Mouse (Mus musculus): Measurements from ENCODE around the gene Muc13. TPM values are rescaled to one million over a fixed set of nuclear protein-coding genes. Genes with fewer than 3 reads are reported as not detected.
A peak's percentile ranks its signal among the peaks of the same experiment; 100 is the strongest.

The Muc13 gene
- total RNA-seq, 2 experiments from 2014 or later: 1.2 to 1.8 TPM

DNA sequence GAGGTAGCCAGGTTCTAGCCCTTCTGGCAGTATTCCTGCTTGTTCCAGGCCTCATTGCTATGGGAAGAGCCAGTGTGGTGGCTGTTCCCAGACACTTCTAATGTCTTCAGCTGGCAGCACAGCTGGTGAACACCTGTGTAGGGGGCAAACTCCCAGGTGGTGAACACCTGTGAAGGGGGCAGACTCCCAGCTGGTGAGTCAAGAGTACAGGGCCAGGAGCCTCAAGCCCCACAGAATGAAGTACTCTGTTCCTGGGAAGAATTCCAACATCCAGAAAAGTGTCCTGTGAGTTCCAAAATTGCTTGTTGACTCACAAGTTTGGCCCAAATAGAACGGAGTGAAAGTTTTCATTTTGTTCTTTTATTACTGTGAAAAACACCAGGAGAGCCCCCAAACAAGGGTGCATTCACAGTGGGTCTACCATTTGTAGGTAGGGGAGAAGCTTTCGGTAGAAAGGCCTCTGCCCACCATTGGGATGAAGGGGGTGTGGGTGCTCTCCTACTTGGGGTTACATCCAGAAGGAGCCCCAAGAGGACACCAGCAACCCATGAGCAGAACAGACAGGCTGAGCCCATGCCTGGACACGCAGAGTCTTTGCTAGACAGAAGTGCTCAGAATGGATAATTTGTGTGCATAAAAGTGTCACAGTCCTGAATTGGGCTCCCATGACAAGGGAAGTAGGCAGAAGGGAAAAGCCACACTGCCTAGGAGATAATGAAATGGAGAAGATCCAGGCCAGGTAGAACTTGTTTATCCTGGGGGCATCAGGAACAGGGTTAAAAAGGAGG lies 25.2 kb upstream of the Muc13 start:
- ATAC-seq (ENCODE audit: poor library complexity, severe bottlenecking): no peak

DNA sequence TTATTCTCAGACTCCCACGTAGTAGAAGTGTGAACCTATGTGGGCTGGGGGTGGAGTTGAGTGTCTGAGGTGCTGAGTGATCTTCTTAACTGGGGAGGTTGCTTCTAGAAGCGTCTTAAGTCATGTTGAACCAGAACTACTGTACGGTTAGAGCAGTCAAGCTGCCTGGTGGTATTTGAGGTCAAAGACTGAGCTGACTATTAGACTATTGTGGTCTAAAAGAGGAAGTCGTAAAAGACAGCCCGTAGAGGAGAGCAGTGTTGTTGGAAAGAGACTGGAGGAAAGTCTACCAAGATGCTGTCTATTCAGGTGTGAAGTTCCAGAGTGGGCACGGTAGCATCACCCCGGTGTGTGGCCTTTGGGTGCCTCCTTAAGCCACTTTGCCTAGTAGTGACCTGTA lies 24.0 kb upstream of the Muc13 start:
- peak; percentile 90 for ATAC-seq (ENCODE audit: poor library complexity, severe bottlenecking)

DNA sequence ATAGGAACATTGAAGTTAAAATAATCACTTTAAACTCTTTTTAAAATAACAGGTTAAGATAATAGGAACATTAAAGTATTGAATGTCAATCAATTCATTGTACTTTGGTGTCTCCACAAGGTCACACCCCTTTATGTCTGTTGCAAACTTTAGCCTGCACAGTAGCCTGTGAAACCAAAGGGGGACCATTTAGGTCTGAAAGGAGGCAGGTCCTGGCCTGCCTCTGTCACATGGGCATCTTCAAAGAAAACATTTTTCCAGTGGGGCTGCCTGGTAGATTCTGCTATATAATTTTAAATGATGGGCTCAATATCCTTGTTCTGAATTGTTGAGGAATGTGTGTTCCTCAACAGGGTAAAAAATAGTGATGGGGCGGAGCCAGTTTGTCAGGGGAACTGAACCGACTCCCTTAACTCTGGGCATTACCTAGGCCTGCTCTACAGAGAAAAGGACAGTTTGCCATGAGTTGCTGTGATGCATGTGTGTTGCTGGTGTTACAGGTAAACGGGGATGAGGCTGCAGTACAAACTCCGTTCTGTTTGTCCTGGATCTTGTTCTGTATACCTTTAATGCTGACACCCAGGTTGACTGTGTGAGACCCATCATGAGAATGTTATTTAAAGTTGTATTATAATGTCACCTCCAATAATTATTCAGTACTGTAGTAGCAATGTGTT lies 22.9 kb upstream of the Muc13 start:
- no peak for ATAC-seq (ENCODE audit: poor library complexity, severe bottlenecking)

DNA sequence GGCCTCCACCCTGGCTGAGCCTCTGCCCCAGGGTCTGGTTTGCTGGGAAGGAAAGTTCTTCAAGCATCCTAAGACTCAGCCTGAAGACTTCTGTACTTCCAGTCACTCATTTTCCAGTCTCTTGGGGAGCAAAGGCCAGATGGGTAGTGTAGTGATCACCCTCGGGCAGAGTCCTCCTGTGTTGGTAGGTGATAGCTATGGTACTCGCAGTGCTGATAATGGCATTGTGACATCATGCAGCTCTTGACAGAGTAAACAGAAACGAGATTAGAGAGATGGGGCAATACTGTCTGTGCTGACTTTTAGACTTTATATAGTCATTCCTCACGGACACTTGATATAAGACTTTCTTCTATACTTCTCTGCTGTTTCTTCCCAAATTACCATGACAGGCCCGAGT lies 21.0 kb upstream of the Muc13 start:
- ATAC-seq (ENCODE audit: poor library complexity, severe bottlenecking): no peak

DNA sequence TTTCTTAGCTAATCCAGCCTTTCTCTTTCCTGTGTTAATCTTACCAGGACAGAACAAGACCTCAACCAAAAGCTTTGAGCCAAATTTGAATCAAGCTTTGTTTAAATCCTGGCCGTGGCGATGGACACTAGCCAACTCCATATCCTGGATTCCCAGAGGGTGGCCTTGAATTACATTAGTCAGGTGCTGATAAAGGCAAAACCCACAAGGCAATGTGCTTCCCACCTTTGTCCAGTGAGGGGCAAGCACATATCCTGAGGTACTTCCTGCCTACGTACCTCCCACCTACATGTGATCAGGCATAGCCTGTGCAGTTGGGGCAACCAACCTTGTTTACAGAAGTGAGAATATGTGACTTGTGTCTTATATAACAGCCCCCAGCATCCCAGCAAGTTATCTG lies 18.9 kb upstream of the Muc13 start:
- ATAC-seq (ENCODE audit: poor library complexity, severe bottlenecking): no peak

DNA sequence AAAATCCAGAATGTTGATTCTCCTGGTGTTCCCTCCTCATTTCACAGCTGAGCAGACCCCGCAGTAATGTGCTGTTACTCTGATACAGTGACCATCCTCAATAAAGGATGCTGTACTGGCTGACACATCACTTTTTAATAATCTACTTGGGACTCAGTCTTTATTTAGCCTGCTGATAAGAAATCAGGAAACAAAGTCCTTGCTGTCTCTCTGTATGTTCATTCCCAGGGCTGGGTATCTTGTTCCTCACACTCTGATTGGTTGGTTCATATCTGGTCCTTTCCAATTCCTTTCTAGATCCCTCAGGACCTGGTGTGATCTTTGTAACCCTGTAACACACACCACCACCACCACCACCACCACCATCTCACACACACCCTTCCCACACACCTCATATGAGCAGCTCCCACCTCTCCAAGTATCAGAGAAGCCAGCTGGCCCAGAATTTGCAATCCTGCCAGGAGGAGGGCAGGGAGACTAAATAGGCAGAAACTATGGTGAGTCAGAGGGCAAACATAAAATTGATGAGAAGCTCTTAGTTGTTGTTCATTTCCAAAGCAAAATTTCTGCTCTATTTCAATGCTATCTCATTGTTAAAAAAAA lies 18.0 kb upstream of the Muc13 start:
- ATAC-seq (ENCODE audit: poor library complexity, severe bottlenecking): no peak

DNA sequence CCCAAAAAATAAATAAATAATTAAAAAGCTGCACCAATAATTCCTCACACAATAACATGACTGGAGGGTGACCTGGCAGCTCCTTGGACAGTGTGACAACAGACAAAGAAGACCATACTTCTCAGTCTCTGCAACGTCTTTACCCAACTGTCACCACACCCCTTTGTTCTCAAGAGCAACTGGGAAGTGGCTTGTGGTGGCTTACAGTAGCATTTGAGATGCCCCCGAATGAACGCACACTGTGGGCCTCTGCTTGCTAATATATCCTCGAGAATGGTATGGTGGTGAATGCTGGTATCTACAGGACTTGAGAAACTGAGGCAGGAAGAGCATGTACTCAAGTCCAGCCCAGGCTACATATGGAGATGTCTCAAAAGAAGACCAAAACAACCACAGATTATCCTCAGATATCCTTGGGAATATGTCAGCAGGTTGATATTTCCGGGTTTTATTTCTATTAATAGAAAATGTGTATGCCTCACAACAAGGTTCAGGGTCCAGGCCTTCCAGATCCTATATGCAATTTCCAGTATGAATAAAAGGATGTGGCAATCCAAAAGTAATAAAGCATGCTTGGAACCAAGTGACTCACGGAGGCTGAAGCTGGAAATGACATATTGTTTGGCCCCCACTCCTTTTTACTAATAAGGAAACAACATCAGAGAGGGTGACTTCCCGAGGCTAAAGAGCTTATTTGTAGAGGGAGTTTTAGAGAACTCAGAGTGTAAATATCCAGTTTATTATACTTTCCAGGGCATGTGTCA lies 16.9 kb upstream of the Muc13 start:
- ATAC-seq (ENCODE audit: poor library complexity, severe bottlenecking): peak; percentile 55

DNA sequence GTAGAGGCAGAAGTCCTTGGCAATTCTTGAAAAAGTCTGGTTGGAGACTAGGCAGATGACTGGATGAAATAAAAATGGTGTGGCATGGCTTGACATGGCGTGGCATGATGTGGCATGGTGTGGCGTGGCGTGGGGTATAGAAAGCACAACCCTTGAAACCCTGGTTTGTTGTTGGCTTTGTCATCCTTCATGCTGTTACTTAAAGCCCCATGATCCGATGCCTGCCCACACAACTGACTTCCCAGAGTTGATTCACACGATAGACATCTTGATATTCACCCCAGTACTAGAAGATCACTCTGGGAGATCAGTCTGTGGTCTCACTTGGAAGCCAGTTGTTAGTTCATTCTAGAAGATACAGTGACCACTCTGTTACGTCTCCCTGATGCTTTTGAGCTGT lies 16.2 kb upstream of the Muc13 start:
- ATAC-seq (ENCODE audit: poor library complexity, severe bottlenecking): no peak

DNA sequence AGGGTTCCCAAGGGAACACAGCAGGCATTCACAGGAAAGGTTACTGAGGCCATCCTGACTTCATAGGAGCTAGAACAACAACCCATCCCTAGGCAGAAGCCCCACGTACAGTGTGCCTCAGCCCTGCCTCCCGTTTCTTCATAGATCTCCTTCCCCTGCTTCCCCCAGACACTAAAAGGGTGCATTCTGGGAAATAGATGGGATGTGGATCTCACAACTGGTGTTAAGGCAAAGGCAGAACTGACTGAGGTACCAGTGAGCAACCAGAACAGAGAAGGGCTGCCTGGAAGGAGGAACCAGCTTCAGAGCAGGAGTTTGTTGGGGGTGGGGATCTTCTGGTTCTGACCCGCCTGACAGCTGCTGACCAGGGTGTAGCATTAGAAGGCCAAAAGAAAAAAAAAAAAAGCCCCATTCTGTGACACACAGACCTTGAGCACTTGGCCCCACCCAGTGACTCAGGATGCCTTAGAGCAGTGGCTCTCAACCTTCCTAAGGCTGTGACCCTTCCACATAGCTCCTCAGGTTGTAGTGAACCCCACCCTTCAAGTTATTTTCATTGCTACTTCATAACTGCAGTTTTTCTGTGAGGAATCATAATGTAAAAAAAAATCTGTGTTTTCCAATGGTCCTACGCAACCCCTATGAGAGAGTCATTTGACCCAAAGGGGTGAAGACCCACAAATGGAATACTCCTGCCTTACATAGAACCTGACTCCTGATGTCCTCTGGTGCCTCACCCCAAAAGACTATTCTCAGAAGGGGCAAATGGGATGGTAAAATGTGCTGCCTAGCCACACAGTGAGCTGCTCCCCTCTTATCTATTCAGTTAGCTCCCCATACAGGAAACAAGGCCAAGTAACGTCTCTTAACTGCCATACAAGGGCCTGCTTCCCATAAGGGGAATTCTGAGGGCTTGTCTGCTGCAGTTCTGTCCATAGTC lies 11.8 kb upstream of the Muc13 start:
- ATAC-seq (ENCODE audit: poor library complexity, severe bottlenecking): peak; percentile 47; the same call in 1 of the 2 replicates

DNA sequence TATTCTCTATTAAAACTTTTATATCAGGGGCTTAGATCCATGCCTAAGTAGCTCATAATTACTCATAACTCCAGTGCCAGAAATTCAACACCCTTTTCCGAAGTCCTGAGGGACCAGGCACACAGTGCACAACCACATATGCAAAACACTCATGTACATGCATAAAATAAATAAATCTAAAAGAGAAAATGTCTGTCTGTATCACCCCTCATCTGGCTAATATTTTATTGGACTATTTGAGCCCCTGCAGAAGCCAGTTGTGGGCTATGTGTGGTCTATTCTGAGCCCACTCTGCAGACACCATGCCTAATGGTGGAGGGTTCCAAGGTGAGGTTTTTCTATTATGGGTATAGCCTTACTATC lies 11.1 kb upstream of the Muc13 start:
- ATAC-seq (ENCODE audit: poor library complexity, severe bottlenecking): no peak

DNA sequence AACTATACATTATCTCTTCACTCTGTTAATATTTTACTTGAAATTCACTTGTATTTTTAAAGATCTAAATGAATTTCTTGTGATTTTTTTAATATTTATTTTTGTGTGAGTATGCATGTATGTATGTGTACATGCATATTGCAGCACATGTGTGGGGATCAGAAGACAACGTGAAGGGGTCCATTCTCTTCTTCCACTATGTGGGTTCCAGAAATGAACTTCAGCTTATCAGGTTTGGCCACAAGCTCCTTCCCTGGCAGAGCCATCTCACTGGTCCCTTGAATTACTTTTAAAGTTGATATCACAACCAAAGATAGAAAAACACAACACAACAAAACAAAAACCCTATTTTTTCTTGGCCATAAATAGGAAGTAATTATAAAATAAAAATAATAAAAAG lies 9.3 kb upstream of the Muc13 start:
- no peak for ATAC-seq (ENCODE audit: poor library complexity, severe bottlenecking)

DNA sequence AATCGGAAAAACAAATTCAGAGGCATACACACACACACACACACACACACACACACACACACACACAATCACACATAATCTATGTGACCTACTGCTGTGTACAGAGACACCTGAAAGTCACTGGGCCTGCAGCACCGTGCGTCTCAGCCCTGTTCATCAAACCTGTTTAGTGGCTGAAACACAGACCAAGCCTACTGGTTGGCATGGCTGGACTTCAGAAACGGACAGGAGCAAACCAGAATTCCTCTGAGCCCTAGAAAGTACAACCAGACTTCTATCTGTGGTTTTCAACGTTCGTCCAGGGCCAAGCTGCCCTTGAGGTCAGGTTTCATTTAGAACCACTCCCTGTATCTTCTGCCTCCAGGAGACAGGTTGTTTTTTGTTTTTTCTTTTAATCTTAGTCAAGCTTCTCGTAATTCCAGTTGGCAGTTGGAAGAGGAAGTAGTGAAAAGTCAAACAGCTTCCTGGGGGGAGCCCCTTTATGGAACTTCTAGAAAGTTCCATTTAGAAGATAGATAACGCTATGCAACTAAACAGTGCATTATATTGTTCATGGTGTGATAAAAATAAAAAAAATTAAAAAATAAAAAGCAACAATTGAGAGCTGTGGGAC lies 8.6 kb upstream of the Muc13 start:
- peak; percentile 65 for ATAC-seq (ENCODE audit: poor library complexity, severe bottlenecking)

DNA sequence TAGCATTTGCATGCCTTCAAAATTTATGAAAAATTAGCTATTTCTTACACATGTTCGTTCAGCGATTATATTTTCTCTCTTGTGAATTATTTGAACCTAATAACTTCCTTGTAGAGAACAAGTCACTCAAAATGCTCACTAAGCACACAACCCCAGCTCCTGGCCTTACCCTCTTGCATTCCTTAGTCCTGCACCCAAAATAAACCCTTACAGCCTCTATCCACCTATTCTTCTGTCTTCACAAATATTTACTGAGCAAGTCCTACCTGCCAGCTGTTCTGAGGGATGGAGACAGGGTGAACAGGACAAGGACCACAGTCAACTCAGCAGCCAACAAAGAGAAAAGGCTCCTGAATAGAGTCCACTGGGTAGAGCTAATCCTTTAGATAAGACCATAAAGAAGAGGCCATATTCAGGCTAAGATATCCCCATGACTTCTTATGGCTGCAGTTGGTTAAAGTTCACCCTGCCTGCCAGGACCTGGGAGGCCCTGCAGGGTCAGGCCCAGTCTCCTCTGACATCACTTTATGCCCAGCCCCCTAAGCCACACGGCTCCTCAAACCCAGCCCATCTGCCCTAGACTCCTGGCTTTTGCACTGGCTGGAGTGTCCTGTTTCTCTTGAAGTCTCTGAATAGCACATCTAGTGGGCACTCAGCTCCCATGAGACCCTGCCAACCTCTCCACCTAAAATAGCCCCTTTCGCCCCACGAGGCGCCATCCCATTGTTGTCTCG lies 7.0 kb upstream of the Muc13 start:
- no peak for ATAC-seq (ENCODE audit: poor library complexity, severe bottlenecking)

DNA sequence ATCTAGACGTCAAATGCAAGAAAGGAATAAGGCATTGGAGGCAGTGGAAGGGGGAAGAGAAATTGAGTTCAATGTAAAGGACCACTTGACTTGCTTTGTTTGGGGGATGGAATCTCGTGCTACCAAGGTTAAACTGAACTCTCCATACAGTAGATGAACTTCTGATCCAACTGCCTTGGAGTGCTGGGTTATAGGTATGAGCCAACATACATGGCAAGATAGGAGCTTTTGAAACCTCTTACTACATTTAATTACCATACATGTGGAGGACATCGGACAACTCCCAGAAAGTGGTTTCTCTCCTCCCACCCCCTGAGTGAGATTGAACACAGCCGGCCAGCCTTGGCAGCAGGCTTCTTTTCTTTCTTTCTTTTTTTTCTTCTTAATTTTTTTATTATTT lies 1.3 kb downstream of the Muc13 start:
- no peak for ATAC-seq (ENCODE audit: poor library complexity, severe bottlenecking)

DNA sequence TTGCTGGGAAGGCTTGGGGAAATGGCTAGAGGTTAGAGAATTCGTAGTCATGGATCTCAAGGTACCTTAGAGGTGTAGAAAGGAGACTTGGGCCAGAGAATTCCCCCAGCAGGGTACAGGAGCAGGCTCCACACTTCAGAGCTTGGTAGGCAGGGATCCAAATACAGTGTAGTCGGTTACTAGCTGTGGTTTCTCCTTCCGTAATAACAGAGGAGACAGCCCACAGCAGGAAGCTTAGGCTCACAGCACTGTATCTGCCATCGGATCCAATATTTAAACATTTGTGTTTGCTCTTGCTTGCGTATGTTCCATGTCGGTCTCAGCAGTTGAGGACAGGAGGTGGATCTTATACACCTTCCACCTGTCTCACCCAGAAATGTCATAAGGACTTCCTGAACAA lies 2.0 kb downstream of the Muc13 start:
- ATAC-seq (ENCODE audit: poor library complexity, severe bottlenecking): peak; percentile 48

DNA sequence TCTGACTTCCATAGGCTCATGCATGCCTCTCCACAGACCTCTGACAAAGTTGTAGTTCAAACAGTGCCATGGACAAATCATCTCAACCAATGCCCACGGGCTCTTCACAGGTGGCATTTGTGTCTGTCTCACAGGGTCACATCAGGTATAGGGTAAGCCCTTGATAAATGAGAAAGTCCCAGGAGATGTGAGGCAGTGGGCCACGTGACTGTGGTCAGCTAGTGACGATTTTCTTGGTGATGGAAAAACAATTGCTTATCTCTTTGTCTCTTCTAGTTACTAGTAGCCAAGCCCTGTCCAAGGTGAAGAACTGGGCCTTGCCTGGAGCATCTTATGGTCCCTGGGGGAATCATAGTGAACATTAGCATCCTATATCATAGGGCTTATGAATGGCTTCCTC lies 2.9 kb downstream of the Muc13 start:
- ATAC-seq (ENCODE audit: poor library complexity, severe bottlenecking): no peak

DNA sequence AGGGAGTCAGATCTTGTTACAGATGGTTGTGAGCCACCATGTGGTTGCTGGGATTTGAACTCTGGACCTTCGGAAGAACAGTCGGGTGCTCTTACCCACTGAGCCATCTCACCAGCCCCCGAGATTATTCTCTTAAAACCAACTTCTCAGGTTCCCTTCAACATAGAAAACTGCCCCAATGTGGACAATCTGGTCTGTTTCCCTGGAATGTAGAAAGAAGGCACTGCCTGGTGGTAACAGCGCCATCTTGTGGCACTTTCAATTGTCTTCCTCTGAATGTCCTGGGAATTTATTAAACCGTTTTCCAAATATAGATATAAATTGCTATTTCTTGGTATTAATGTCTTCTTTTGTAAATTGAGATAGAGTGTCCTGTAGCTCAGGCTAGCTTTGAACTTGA lies 4.0 kb downstream of the Muc13 start:
- peak; percentile 41; the same call in 1 of the 2 replicates for ATAC-seq (ENCODE audit: poor library complexity, severe bottlenecking)

DNA sequence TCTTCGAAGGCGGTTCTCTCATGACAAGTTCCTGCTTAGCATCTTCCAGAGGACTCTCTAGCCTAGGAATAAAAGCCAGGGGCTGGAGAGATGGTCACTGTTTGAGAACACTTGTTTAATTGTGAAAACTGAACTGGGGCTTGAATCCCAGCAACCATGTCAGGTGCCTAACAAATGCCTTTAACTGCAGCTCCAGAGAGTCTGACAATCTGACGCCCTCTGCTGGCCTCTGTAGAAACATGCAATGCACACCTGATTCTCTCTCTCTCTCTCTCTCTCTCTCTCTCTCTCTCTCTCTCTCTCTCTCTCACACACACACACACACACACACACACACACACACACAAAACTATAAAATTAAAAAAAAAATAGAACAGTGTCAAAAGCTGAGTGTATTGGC lies 16.2 kb downstream of the Muc13 start:
- ATAC-seq (ENCODE audit: poor library complexity, severe bottlenecking): no peak
